Mouse (Mus musculus) limb, embryonic 10.5 days (tissue): Measurements from ENCODE around the gene Tox2. TPM values are rescaled to one million over a fixed set of nuclear protein-coding genes. Genes with fewer than 3 reads are reported as not detected.

Experiments
- DNase-seq: peaks from one replicate; pipeline ENCODE4 v3.0.0-alpha.2; 2017; ENCODE audit warnings: low spot score
- H3K27ac ChIP-seq: fragments of 300-500 bp; sonication (generic); 2 replicates; pipeline ENCODE4 v1.5.1; 2016; ENCODE audit warnings: mild to moderate bottlenecking
- H3K27me3 ChIP-seq: fragments of 300-500 bp; sonication (generic); 2 replicates; pipeline ENCODE4 v1.6.1; 2016; ENCODE audit warnings: low read depth, mild to moderate bottlenecking; ENCODE audit not compliant: poor library complexity, severe bottlenecking
- H3K36me3 ChIP-seq: fragments of 300-500 bp; sonication (generic); 2 replicates; pipeline ENCODE4 v1.6.1; 2016; ENCODE audit warnings: mild to moderate bottlenecking, moderate library complexity
- H3K4me1 ChIP-seq: fragments of 300-500 bp; sonication (generic); 2 replicates; pipeline ENCODE4 v1.6.1; 2016
- H3K4me3 ChIP-seq: fragments of 300-500 bp; sonication (generic); 2 replicates; pipeline ENCODE4 v1.5.1; 2016; ENCODE audit warnings: mild to moderate bottlenecking, moderate library complexity
- H3K9me3 ChIP-seq: fragments of 300-500 bp; sonication (generic); replicated peaks from 2 replicates; pipeline ENCODE4 v1.6.1; 2016; ENCODE audit warnings: mild to moderate bottlenecking
- WGBS: fragments of 180-500 bp; shearing (Covaris S2); methylation state at CpG from one replicate; pipeline ENCODE4 v1.1.7; 2016; 5-methylcytosine and 5-hydroxymethylcytosine counted together
- polyA plus RNA-seq: library from polyadenylated mRNA; unstranded; fragments of >200 nt; fragmentation: Nextera tagmentation; extraction: Ambion mirVana; gene quantifications from 2 replicates; pipeline ENCODE4 v1.2.1, GENCODE M21; 2016

Gene Tox2
- polyA plus RNA-seq, 1 experiment from 2014 or later = 1.8 TPM

- no peaks in the 10 kb centered on the region for H3K9me3 ChIP-seq
- peaks cover 63% of the 10 kb centered on the region for H3K27me3 ChIP-seq
- H3K27ac ChIP-seq = no peak overlapping the region
- peaks cover 10% of the 10 kb centered on the region for H3K4me1 ChIP-seq
- no peak for DNase-seq
- no peaks in the 10 kb centered on the region for H3K36me3 ChIP-seq
- 74% methylated on average over 8 of the region's 8 CpGs for WGBS
- H3K4me3 ChIP-seq = no peak overlapping the region
These were observed 70.9 kb downstream of the Tox2 start for GRCm38 (mm10) chr2:163273815-163274214.

GRCm38 (mm10) chr2:163275986-163276385 is 73.1 kb downstream of the Tox2 start:
- no peak overlapping the region for H3K27ac ChIP-seq
- H3K27me3 ChIP-seq = peaks cover 83% of the 10 kb centered on the region
- no peak overlapping the region for H3K4me3 ChIP-seq
- H3K4me1 ChIP-seq = peaks cover 13% of the 10 kb centered on the region
- no peaks in the 10 kb centered on the region for H3K36me3 ChIP-seq
- WGBS = 92% methylated on average over 14 of the region's 14 CpGs
- no peaks in the 10 kb centered on the region for H3K9me3 ChIP-seq
- DNase-seq = no peak

DNA sequence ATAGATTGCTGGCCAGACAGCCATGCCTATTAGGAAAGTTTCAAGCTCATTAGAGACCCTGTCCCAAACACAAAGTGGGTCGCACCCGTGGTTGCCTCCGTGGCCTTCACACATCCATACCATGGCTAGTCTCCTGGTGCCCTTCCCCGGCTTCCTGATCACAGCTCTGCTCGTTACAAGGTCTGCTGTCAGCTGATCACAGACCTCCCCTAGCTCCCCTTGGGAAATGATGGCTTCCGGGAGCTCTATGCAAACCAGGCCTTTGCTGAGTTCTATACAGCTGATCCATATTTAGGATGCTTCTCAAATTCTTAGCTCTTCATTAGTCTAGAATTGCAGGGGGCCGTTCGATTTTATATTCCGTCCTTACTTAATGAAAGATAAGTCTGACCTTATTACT is 75.1 kb downstream of the Tox2 start:
- H3K27ac ChIP-seq = no peak overlapping the region
- peaks cover 90% of the 10 kb centered on the region for H3K27me3 ChIP-seq
- 35% methylated on average over 9 of the region's 9 CpGs for WGBS
- peaks cover 13% of the 10 kb centered on the region for H3K4me1 ChIP-seq
- H3K9me3 ChIP-seq = no peaks in the 10 kb centered on the region
- H3K4me3 ChIP-seq = no peak overlapping the region
- H3K36me3 ChIP-seq = no peaks in the 10 kb centered on the region
- DNase-seq = no peak

GRCm38 (mm10) chr2:163280636-163281322 is 77.9 kb downstream of the Tox2 start:
- peaks cover 79% of the 10 kb centered on the region for H3K27me3 ChIP-seq
- WGBS = 80% methylated on average over 16 of the region's 23 CpGs

GRCm38 (mm10) chr2:163284856-163285255 is 81.9 kb downstream of the Tox2 start:
- no peak for DNase-seq
- no peak overlapping the region for H3K27ac ChIP-seq
- H3K36me3 ChIP-seq = no peaks in the 10 kb centered on the region
- peaks cover 40% of the 10 kb centered on the region for H3K4me1 ChIP-seq
- H3K27me3 ChIP-seq = peaks cover 72% of the 10 kb centered on the region
- no peaks in the 10 kb centered on the region for H3K9me3 ChIP-seq
- 53% methylated on average over 7 of the region's 7 CpGs for WGBS
- H3K4me3 ChIP-seq = no peak overlapping the region

More at GRCm38 (mm10) chr2:163280636-163281322, 77.9 kb downstream of the Tox2 start:
- no peak for DNase-seq
- H3K27ac ChIP-seq = no peak overlapping the region
- no peaks in the 10 kb centered on the region for H3K36me3 ChIP-seq
- peaks cover 31% of the 10 kb centered on the region for H3K4me1 ChIP-seq
- H3K9me3 ChIP-seq = no peaks in the 10 kb centered on the region
- H3K4me3 ChIP-seq = no peak overlapping the region

- no peak overlapping the region for H3K4me3 ChIP-seq
- H3K4me1 ChIP-seq = peaks cover 45% of the 10 kb centered on the region
- DNase-seq = no peak
- no peaks in the 10 kb centered on the region for H3K36me3 ChIP-seq
- no peak overlapping the region for H3K27ac ChIP-seq
- peaks cover 72% of the 10 kb centered on the region for H3K27me3 ChIP-seq
- no peaks in the 10 kb centered on the region for H3K9me3 ChIP-seq
- 50% methylated on average over 9 of the region's 9 CpGs for WGBS
These were observed 82.4 kb downstream of the Tox2 start for GRCm38 (mm10) chr2:163285335-163285734.

DNA sequence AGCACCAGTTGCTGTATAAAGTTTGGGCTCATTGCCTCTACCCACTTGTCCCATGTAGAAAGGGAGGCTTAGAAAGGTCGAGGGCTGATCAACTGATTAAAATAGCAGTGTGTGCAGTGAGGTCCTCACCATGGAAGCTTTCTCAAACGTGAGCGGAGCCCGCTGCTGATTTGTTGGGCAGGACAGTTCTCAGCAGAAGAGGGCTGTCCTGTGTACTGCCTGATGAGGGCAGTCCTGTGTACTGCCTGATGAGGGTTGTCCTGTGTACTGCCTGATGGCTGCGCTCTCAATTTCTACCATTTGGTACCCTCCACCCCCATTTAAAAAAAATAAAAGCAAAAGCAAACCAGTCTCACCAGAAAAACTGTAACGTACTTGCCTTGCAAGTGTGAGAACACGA is 82.8 kb downstream of the Tox2 start:
- Histone ChIP-seq H3K36me3 (no peaks in the 10 kb centered on the region), H3K4me3 (no peak overlapping the region), H3K27ac (no peak overlapping the region), H3K4me1 (peaks cover 49% of the 10 kb centered on the region), H3K27me3 (peaks cover 74% of the 10 kb centered on the region), H3K9me3 (no peaks in the 10 kb centered on the region)
- no peak for DNase-seq
- WGBS = 60% methylated on average over 7 of the region's 7 CpGs

- H3K27ac ChIP-seq = peak overlapping the region; percentile 51; the same call in 1 of the 2 replicates
- H3K4me1 ChIP-seq = peaks cover 51% of the 10 kb centered on the region
- peak overlapping the region; percentile 32 for H3K4me3 ChIP-seq
- H3K36me3 ChIP-seq = no peaks in the 10 kb centered on the region
- peak; percentile 78 for DNase-seq
- WGBS = 5% methylated on average over 21 of the region's 21 CpGs
- peaks cover 71% of the 10 kb centered on the region for H3K27me3 ChIP-seq
- no peaks in the 10 kb centered on the region for H3K9me3 ChIP-seq
These were observed 86.0 kb downstream of the Tox2 start for GRCm38 (mm10) chr2:163288881-163289379.

DNA sequence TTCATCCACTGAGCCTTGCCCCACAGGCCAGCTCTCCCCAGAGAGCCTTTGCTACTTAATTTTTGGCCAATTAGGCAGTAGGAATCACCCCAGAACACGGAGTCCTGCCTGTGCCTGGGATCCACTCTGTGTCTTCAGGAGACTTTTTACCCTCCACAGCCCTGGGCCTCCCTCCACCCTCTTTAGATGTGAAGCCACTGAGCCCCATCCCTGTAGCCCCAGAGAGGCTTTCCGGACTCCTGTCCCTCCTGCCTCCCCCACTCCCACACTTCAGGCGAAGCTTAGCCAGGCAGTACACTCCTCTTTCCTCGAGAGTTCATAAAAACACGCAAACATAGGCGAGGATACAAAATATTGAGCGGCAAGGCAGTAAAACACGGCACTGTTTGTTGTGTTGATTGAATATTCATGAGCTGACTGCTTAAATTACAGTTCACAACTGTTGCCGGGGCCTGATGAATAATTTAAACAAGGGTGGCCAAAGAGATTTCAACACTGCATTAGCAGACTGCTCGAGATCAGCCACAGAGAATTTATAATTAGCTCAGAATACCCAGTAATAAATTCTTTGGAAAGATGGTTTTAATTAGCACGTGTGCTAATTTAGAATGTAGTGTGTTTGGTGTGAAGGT is 94.2 kb downstream of the Tox2 start:
- Histone ChIP-seq H3K36me3 (no peaks in the 10 kb centered on the region), H3K27ac (no peak overlapping the region), H3K27me3 (peaks cover 95% of the 10 kb centered on the region), H3K4me1 (peaks cover 44% of the 10 kb centered on the region), H3K9me3 (no peaks in the 10 kb centered on the region), H3K4me3 (no peak overlapping the region)
- 54% methylated on average over 11 of the region's 11 CpGs for WGBS
- DNase-seq = no peak

GRCm38 (mm10) chr2:163300069-163301060 is 97.4 kb downstream of the Tox2 start:
- 41% methylated on average over 14 of the region's 14 CpGs for WGBS
- H3K4me3 ChIP-seq = no peak overlapping the region
- H3K27me3 ChIP-seq = peaks cover 89% of the 10 kb centered on the region
- DNase-seq = no peak
- no peak overlapping the region for H3K27ac ChIP-seq
- no peaks in the 10 kb centered on the region for H3K9me3 ChIP-seq
- H3K36me3 ChIP-seq = no peaks in the 10 kb centered on the region
- peaks cover 44% of the 10 kb centered on the region for H3K4me1 ChIP-seq

DNA sequence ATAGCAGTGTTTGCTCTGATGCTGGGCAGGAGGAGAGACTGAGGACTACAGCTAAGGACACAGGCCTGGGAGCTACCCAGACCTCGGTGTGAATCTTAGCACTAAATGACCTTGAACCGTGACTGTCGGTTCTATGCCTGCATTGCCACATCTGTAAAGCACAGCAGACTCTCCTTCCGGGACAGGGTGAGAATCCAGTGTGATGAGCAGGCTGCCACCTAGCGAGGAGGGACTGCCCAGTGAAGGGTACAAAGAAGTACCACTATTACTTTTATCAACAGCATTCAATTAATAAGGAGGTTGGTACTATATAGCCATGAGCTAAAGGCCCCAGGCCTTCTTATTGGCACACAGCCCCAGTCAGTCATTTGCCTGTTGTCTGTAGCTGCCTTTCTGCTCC is 98.7 kb downstream of the Tox2 start:
- no peak for DNase-seq
- Histone ChIP-seq H3K9me3 (no peaks in the 10 kb centered on the region), H3K4me1 (peaks cover 36% of the 10 kb centered on the region), H3K27ac (no peak overlapping the region), H3K4me3 (no peak overlapping the region), H3K36me3 (no peaks in the 10 kb centered on the region), H3K27me3 (peaks cover 76% of the 10 kb centered on the region)
- WGBS = 39% methylated on average over 5 of the region's 5 CpGs

GRCm38 (mm10) chr2:163303037-163303436 is 100.1 kb downstream of the Tox2 start:
- 23% methylated on average over 9 of the region's 9 CpGs for WGBS
- Histone ChIP-seq H3K27ac (no peak overlapping the region), H3K36me3 (no peaks in the 10 kb centered on the region), H3K27me3 (peaks cover 64% of the 10 kb centered on the region), H3K9me3 (no peaks in the 10 kb centered on the region), H3K4me3 (no peak overlapping the region), H3K4me1 (peaks cover 23% of the 10 kb centered on the region)
- no peak for DNase-seq
